Comparison of ENCODE assay signal across 29 mouse cellular contexts in the genomic region with DNA sequence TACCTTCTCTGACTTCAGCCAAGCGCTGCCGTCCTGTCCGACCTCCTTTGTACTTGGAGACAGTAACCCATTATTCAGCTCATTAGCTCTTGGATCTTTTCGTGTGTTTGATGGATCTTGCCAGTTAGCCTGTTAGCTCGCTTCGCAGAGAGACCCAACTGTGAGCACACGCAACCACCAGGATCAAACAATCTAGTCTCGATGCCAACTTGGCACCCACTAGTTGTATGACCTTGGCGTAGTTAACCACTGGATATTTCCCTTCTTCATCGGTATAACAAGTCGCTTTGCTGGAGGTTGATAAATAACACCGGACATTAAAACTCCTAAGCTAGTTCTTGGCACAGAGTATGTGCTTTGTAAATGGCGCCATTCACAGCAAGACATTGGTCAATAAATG. TPM values are rescaled to one million over a fixed set of nuclear protein-coding genes. Genes with fewer than 3 reads are reported as not detected.
DNase-seq lines count a peak whose midpoint lies in the region; ATAC-seq and TF ChIP-seq lines count a peak whose summit lies in the region.
"Had no signal": no experiment of that assay in that cellular context is flagged by ENCODE, and none has a peak within 500 bp of the region (broad histone marks: within the 10 kb centered on the region; RNA-seq: fewer than 3 reads in every experiment).

No protein-coding gene starts in this region.

- H3K36me3 ChIP-seq in forebrain, embryonic 13.5 days (ENCODE audit: poor library complexity, severe bottlenecking) = no peaks in the 10 kb centered on the region
- peaks cover 23% of the 10 kb centered on the region for H3K36me3 ChIP-seq in forebrain, embryonic 10.5 days (replicated peaks)
- H3K36me3 ChIP-seq in lung, embryonic 14.5 days (ENCODE audit: insufficient read depth) = no peaks in the 10 kb centered on the region
- H3K36me3 ChIP-seq: embryonic facial prominence, embryonic 13.5 days; heart, embryonic 12.5 days; hindbrain, embryonic 13.5 days; limb, embryonic 13.5 days; liver, embryonic 13.5 days; neural tube, embryonic 13.5 days; stomach, embryonic 15.5 days had no signal

- no peak for TF ChIP-seq CTCF in lung, embryonic 14.5 days (IDR thresholded peaks at IDR 0.05; ENCODE audit: low read depth)

- peaks cover 33% of the 10 kb centered on the region for H3K27me3 ChIP-seq in forebrain, embryonic 13.5 days
- peaks cover 30% of the 10 kb centered on the region; the same call in 1 of the 2 replicates for H3K27me3 ChIP-seq in forebrain, embryonic 10.5 days (ENCODE audit: poor library complexity, severe bottlenecking)
- no peaks in the 10 kb centered on the region for H3K27me3 ChIP-seq in lung, embryonic 14.5 days (ENCODE audit: insufficient read depth, low read length)
- H3K27me3 ChIP-seq: CH12.LX; embryonic facial prominence, embryonic 13.5 days; heart, embryonic 12.5 days; neural tube, embryonic 13.5 days had no signal

- no peak overlapping the region for H3K4me2 ChIP-seq in forebrain, embryonic 13.5 days
- peak overlapping the region; percentile 18 for H3K4me2 ChIP-seq in lung, embryonic 14.5 days
- H3K4me2 ChIP-seq: embryonic facial prominence, embryonic 13.5 days; heart, embryonic 12.5 days; hindbrain, embryonic 13.5 days; limb, embryonic 13.5 days; liver, embryonic 13.5 days; midbrain, embryonic 11.5 days; neural tube, embryonic 13.5 days; stomach, embryonic 15.5 days had no signal

- H3K9ac ChIP-seq in forebrain, embryonic 13.5 days = no peak overlapping the region
- no peak overlapping the region for H3K9ac ChIP-seq in lung, embryonic 14.5 days
- H3K9ac ChIP-seq: embryonic facial prominence, embryonic 13.5 days; forebrain, postnatal 0 days; heart, embryonic 12.5 days; hindbrain, embryonic 13.5 days; limb, embryonic 13.5 days; liver, embryonic 13.5 days; neural tube, embryonic 13.5 days; stomach, embryonic 15.5 days had no signal

- H3K27ac ChIP-seq in forebrain, embryonic 13.5 days = peak overlapping the region; percentile 11; the same call in 1 of the 2 replicates
- no peak overlapping the region for H3K27ac ChIP-seq in forebrain, embryonic 10.5 days
- no peak overlapping the region; the same call in 1 of the 2 replicates for H3K27ac ChIP-seq in lung, embryonic 14.5 days (ENCODE audit: low read depth)
- H3K27ac ChIP-seq: embryonic facial prominence, embryonic 13.5 days; heart, adult 2 months; hindbrain, embryonic 13.5 days; limb, embryonic 13.5 days; liver, embryonic 13.5 days; neural tube, embryonic 13.5 days; stomach, embryonic 15.5 days had no signal

- peak; percentile 28 to 77 for DNase-seq in adrenal gland, adult (ENCODE audit: inconsistent age in 2 of 2, low spot score in 1 of 2)
- no peak for DNase-seq in adrenal gland, adult 8-10 months
- DNase-seq in forebrain, embryonic 10.5 days (ENCODE audit: extremely low spot score, low spot score) = no peak
- no peak for DNase-seq in lung, embryonic 14.5 days
- no peak for DNase-seq in lung, postnatal 10 days
- DNase-seq in fat pad, adult 2 months (ENCODE audit: extremely low read depth, low read depth, low spot score) = peak; percentile 71
- DNase-seq: cerebellum, adult 18-20 months; forebrain, postnatal 0 days; heart, adult 2 months; heart, postnatal 4 days; kidney, adult 11 months; kidney, postnatal 14 days; liver, embryonic 13.5 days; lung, adult 18-20 months; lung, postnatal 36 days; right cerebral cortex, postnatal 25 days; thymus, postnatal 14 days had no signal

- 59% methylated on average over 13 of the region's 13 CpGs for WGBS in forebrain, embryonic 13.5 days
- 89% methylated on average over 13 of the region's 13 CpGs for WGBS in forebrain, embryonic 10.5 days
- WGBS in lung, embryonic 14.5 days = 71% methylated on average over 13 of the region's 13 CpGs

- H3K9me3 ChIP-seq in forebrain, embryonic 13.5 days (replicated peaks) = no peaks in the 10 kb centered on the region
- no peaks in the 10 kb centered on the region for H3K9me3 ChIP-seq in forebrain, embryonic 10.5 days
- no peaks in the 10 kb centered on the region for H3K9me3 ChIP-seq in lung, embryonic 14.5 days (ENCODE audit: low read depth, low read length)
- H3K9me3 ChIP-seq: embryonic facial prominence, embryonic 13.5 days; heart, embryonic 12.5 days; hindbrain, embryonic 13.5 days; limb, embryonic 13.5 days; liver, embryonic 13.5 days; neural tube, embryonic 13.5 days; stomach, embryonic 15.5 days had no signal

- H3K4me1 ChIP-seq in forebrain, embryonic 13.5 days = peaks cover 55% of the 10 kb centered on the region
- peaks cover 82% of the 10 kb centered on the region for H3K4me1 ChIP-seq in forebrain, embryonic 10.5 days
- H3K4me1 ChIP-seq in lung, embryonic 14.5 days (ENCODE audit: insufficient read depth) = peaks cover 14% of the 10 kb centered on the region

- no peak for ATAC-seq in forebrain, embryonic 13.5 days
- ATAC-seq in lung, embryonic 14.5 days (ENCODE audit: insufficient read depth) = no peak
- ATAC-seq: forebrain, postnatal 0 days; inflammation-experienced regulatory T-cells, adult 6 months had no signal

- no peak overlapping the region for H3K4me3 ChIP-seq in forebrain, embryonic 13.5 days
- no peak overlapping the region for H3K4me3 ChIP-seq in forebrain, embryonic 10.5 days
- H3K4me3 ChIP-seq in lung, embryonic 14.5 days (ENCODE audit: low read depth, low read length) = no peak overlapping the region
- H3K4me3 ChIP-seq: embryonic facial prominence, embryonic 13.5 days; heart, adult 2 months; heart, embryonic 12.5 days; hindbrain, embryonic 13.5 days; limb, embryonic 13.5 days; liver, embryonic 13.5 days; neural tube, embryonic 13.5 days; stomach, embryonic 15.5 days had no signal

RNA-seq across cellular contexts. Expression of a gene that starts 6.1 kb away (rescaled TPM):
- 10 to 100 TPM; 43.0 to 81.1 (median 59.0) TPM for total RNA-seq in adrenal gland, adult 8-10 months (2022)
- polyA plus RNA-seq in forebrain, embryonic 13.5 days (2015; fragmentation: Nextera tagmentation; extraction: Ambion mirVana) = 61.3 and 84.4 TPM in 2 replicates
- 102 and 110 TPM in 2 replicates for polyA plus RNA-seq in forebrain, embryonic 10.5 days (2016; fragmentation: Nextera tagmentation; extraction: Ambion mirVana)
- polyA plus RNA-seq in lung, embryonic 14.5 days (2014; fragmentation: Nextera tagmentation; extraction: Ambion mirVana) = 148 and 159 TPM in 2 replicates
- total RNA-seq: common myeloid progenitor, adult 5-6 weeks had no signal
- polyA plus RNA-seq: C2C12; inflammation-experienced regulatory T-cells, adult 6 months had no signal

Comparison
In these comparisons a context has a peak if more than half of its experiments do, and no peak if none do; other contexts are left out.
1. DNase-seq: peak in adrenal gland, adult (2 of 2) and fat pad, adult 2 months (single experiment); none in adrenal gland, adult 8-10 months (single experiment), forebrain, embryonic 10.5 days (single experiment), lung, embryonic 14.5 days (single experiment) and lung, postnatal 10 days (single experiment).